Mouse (Mus musculus) C2C12 (cell line): Measurements from ENCODE around the gene Tcf12.

Experiments used
- CEBPB ChIP-seq: IDR thresholded peaks from one replicate; pipeline ENCODE4 v1.6.1; 2011; ENCODE audit warnings: low read depth, mild to moderate bottlenecking, control low read depth, moderate library complexity
- CTCF ChIP-seq: IDR thresholded peaks from one replicate; pipeline ENCODE4 v1.5.1; 2011; ENCODE audit not compliant: control insufficient read depth, insufficient read depth, insufficient read length
- FOSL1 ChIP-seq: IDR thresholded peaks from one replicate; pipeline ENCODE4 v1.8.0; 2011; ENCODE audit warnings: mild to moderate bottlenecking, low read length; ENCODE audit not compliant: poor library complexity, insufficient read depth, severe bottlenecking
- MAX ChIP-seq: IDR thresholded peaks from one replicate; pipeline ENCODE4 v1.6.1; 2011; ENCODE audit warnings: mild to moderate bottlenecking, control low read depth
- MYOD1 ChIP-seq: IDR thresholded peaks from one replicate; pipeline ENCODE4 v1.6.1; 2011; ENCODE audit warnings: low read depth; ENCODE audit not compliant: control insufficient read depth, insufficient read length
- MYOG ChIP-seq: IDR thresholded peaks from one replicate; pipeline ENCODE4 v1.6.1; 2011; ENCODE audit not compliant: control insufficient read depth, insufficient read length; ENCODE audit errors: extremely low read depth
- USF1 ChIP-seq: IDR thresholded peaks from one replicate; pipeline ENCODE4 v1.6.1; 2011; ENCODE audit warnings: low read depth, mild to moderate bottlenecking, control low read depth, moderate library complexity

DNA sequence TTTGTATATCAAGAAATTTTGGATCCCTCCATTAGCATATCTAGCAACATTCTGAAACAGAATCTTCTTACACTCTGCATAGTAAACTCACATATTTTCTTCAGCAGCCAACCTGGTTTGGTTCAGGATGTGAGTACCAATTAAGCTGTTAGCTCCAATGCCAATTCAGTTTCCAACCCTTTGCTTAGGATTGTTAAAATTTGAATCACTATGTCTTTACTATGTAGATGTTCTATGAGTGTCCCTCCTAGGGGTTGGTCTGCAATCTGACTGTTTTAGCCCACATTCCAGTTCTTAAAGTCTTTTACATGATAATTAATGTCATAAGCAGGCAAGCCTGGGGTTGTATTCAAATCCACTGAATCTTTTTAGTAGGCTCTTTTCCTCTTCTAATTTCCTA, 71.5 kb downstream of the Tcf12 start:
- TF ChIP-seq CTCF (no peak), CEBPB (no peak), MAX (no peak), MYOG (no peak), USF1 (no peak), MYOD1 (no peak), FOSL1 (no peak)
